Mouse (Mus musculus): Measurements from ENCODE around the gene Utrn. TPM values are rescaled to one million over a fixed set of nuclear protein-coding genes. Genes with fewer than 3 reads are reported as not detected.

Utrn gene
- polyA plus RNA-seq, 1 experiment from 2014 or later: 37.4 TPM

DNA sequence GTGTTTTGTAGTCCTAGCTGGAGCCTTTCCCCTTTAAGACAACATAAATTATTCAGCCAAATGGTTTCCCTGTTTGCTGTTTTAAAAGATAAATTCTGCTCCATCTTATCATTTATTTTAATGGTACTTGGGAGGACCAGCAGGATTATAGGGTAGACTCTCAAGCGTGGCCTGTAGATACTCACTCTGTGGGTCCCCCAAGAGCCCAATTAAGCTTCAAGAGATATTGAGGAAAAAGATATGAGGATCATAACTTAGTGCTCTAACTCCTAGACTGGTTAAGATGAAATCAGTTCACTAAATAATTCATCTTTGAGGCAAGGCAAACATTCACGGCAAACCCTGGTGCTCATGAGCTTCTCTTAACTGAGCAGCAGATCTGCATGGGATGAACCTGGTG, 493.1 kb downstream of the Utrn start:
- Histone ChIP-seq H3K27me3 (replicated peaks; ENCODE audit: control insufficient read depth, insufficient read depth, low read length) (no peaks in the 10 kb centered on the region), H3K4me3 (ENCODE audit: low read length) (no peak overlapping the region), H3K9ac (ENCODE audit: low read depth, low read length) (no peak overlapping the region), H3K4me1 (ENCODE audit: control insufficient read depth, insufficient read depth, low read length) (no peaks in the 10 kb centered on the region), H3K27ac (ENCODE audit: low read length) (no peak overlapping the region), H3K9me3 (ENCODE audit: control insufficient read depth, low read length) (no peaks in the 10 kb centered on the region), H3K4me2 (ENCODE audit: low read depth, low read length) (no peak overlapping the region), H3K36me3 (ENCODE audit: control insufficient read depth, insufficient read depth, low read length) (no peaks in the 10 kb centered on the region)
- no peak for ATAC-seq
- WGBS: 57% methylated on average over 2 of the region's 2 CpGs

- H3K27ac ChIP-seq (ENCODE audit: low read length): no peak overlapping the region
- H3K4me3 ChIP-seq (ENCODE audit: low read length): no peak overlapping the region
- 57% methylated on average over 1 of the region's 1 CpGs for WGBS
- no peak overlapping the region for H3K4me2 ChIP-seq (ENCODE audit: low read depth, low read length)
- no peak for ATAC-seq
- no peaks in the 10 kb centered on the region for H3K9me3 ChIP-seq (ENCODE audit: control insufficient read depth, low read length)
- H3K27me3 ChIP-seq (replicated peaks; ENCODE audit: control insufficient read depth, insufficient read depth, low read length): no peaks in the 10 kb centered on the region
- no peaks in the 10 kb centered on the region for H3K4me1 ChIP-seq (ENCODE audit: control insufficient read depth, insufficient read depth, low read length)
- no peaks in the 10 kb centered on the region for H3K36me3 ChIP-seq (ENCODE audit: control insufficient read depth, insufficient read depth, low read length)
- H3K9ac ChIP-seq (ENCODE audit: low read depth, low read length): no peak overlapping the region
Observed at GRCm38 (mm10) chr10:12374741-12375140, 494.4 kb downstream of the Utrn start.

DNA sequence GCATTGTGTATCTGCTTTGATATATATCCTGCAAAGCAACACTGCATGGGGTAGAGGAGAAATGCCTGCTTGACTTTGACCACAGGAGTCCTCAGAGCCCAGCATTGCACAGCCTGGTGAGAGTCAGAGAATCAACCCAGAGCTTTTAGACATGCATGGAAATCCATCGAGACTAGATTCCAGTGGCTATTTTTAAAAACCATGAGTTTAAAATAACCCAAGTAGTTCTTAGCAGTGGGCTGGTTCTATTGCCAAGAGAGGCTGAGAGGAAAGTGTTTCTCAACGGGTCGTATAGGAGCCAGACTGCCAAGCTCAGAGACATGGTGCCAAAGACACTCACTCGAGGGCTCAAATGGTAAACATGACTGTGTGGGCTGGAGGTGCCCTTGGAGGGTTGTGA, 514.6 kb downstream of the Utrn start:
- H3K9me3 ChIP-seq (ENCODE audit: control insufficient read depth, low read length): no peaks in the 10 kb centered on the region
- 80% methylated on average over 4 of the region's 4 CpGs for WGBS
- no peaks in the 10 kb centered on the region for H3K36me3 ChIP-seq (ENCODE audit: control insufficient read depth, insufficient read depth, low read length)
- H3K9ac ChIP-seq (ENCODE audit: low read depth, low read length): no peak overlapping the region
- H3K27ac ChIP-seq (ENCODE audit: low read length): no peak overlapping the region
- no peak for ATAC-seq
- no peaks in the 10 kb centered on the region for H3K27me3 ChIP-seq (replicated peaks; ENCODE audit: control insufficient read depth, insufficient read depth, low read length)
- H3K4me2 ChIP-seq (ENCODE audit: low read depth, low read length): no peak overlapping the region
- no peak overlapping the region for H3K4me3 ChIP-seq (ENCODE audit: low read length)
- no peaks in the 10 kb centered on the region for H3K4me1 ChIP-seq (ENCODE audit: control insufficient read depth, insufficient read depth, low read length)

GRCm38 (mm10) chr10:12354106-12354505, 515.1 kb downstream of the Utrn start:
- Histone ChIP-seq H3K27me3 (replicated peaks; ENCODE audit: control insufficient read depth, insufficient read depth, low read length) (no peaks in the 10 kb centered on the region), H3K9me3 (ENCODE audit: control insufficient read depth, low read length) (no peaks in the 10 kb centered on the region), H3K9ac (ENCODE audit: low read depth, low read length) (no peak overlapping the region), H3K36me3 (ENCODE audit: control insufficient read depth, insufficient read depth, low read length) (no peaks in the 10 kb centered on the region), H3K4me3 (ENCODE audit: low read length) (no peak overlapping the region), H3K4me2 (ENCODE audit: low read depth, low read length) (no peak overlapping the region), H3K27ac (ENCODE audit: low read length) (no peak overlapping the region), H3K4me1 (ENCODE audit: control insufficient read depth, insufficient read depth, low read length) (no peaks in the 10 kb centered on the region)
- no peak for ATAC-seq
- WGBS: 64% methylated on average over 5 of the region's 5 CpGs

GRCm38 (mm10) chr10:12339704-12340558, 529.2 kb downstream of the Utrn start:
- Histone ChIP-seq H3K27ac (ENCODE audit: low read length) (no peak overlapping the region), H3K36me3 (ENCODE audit: control insufficient read depth, insufficient read depth, low read length) (no peaks in the 10 kb centered on the region), H3K4me2 (ENCODE audit: low read depth, low read length) (no peak overlapping the region), H3K9me3 (ENCODE audit: control insufficient read depth, low read length) (no peaks in the 10 kb centered on the region), H3K4me3 (ENCODE audit: low read length) (no peak overlapping the region), H3K9ac (ENCODE audit: low read depth, low read length) (no peak overlapping the region), H3K4me1 (ENCODE audit: control insufficient read depth, insufficient read depth, low read length) (no peaks in the 10 kb centered on the region), H3K27me3 (replicated peaks; ENCODE audit: control insufficient read depth, insufficient read depth, low read length) (no peaks in the 10 kb centered on the region)
- WGBS: 60% methylated on average over 10 of the region's 10 CpGs
- ATAC-seq: no peak

- H3K4me1 ChIP-seq (ENCODE audit: control insufficient read depth, insufficient read depth, low read length): no peaks in the 10 kb centered on the region
- WGBS: 79% methylated on average over 9 of the region's 9 CpGs
Observed at GRCm38 (mm10) chr10:12339005-12339703, 530.0 kb downstream of the Utrn start.

More at GRCm38 (mm10) chr10:12339005-12339703, 530.0 kb downstream of the Utrn start:
- Histone ChIP-seq H3K9ac (ENCODE audit: low read depth, low read length) (no peak overlapping the region), H3K9me3 (ENCODE audit: control insufficient read depth, low read length) (no peaks in the 10 kb centered on the region), H3K4me2 (ENCODE audit: low read depth, low read length) (no peak overlapping the region), H3K27ac (ENCODE audit: low read length) (no peak overlapping the region), H3K4me3 (ENCODE audit: low read length) (no peak overlapping the region), H3K27me3 (replicated peaks; ENCODE audit: control insufficient read depth, insufficient read depth, low read length) (no peaks in the 10 kb centered on the region), H3K36me3 (ENCODE audit: control insufficient read depth, insufficient read depth, low read length) (no peaks in the 10 kb centered on the region)
- ATAC-seq: no peak

Other genes starting within 250 kb of the Utrn start
- gene Stx11, start 94.9 kb upstream of the Utrn start, polyA plus RNA-seq (2015; fragmentation: Nextera tagmentation; extraction: Ambion mirVana): 1.1 and 1.6 TPM in 2 replicates
- gene Sf3b5, start 136.0 kb upstream of the Utrn start, polyA plus RNA-seq (2015; fragmentation: Nextera tagmentation; extraction: Ambion mirVana): 30.8 and 35.0 TPM in 2 replicates
- 113 and 119 TPM in 2 replicates for gene Plagl1, start 191.1 kb upstream of the Utrn start, polyA plus RNA-seq (2015; fragmentation: Nextera tagmentation; extraction: Ambion mirVana)

Data from intestine, embryonic 16.5 days (tissue).